Mouse (Mus musculus): ENCODE measurements around the gene Il19.

- TF ChIP-seq POLR2A (IDR thresholded peaks at IDR 0.05; ENCODE audit: low read depth, low read length) (no peak), CTCF (IDR thresholded peaks at IDR 0.05; ENCODE audit: extremely low read depth, insufficient read depth, insufficient read length, insufficient replicate concordance) (no peak)
These were observed 49.4 kb upstream of the Il19 start for GRCm38 (mm10) chr1:130989331-130989730.

Data from spleen, adult 2 months (tissue).